Mouse (Mus musculus): ENCODE measurements around the gene Stk25.

The Stk25 gene

DNA sequence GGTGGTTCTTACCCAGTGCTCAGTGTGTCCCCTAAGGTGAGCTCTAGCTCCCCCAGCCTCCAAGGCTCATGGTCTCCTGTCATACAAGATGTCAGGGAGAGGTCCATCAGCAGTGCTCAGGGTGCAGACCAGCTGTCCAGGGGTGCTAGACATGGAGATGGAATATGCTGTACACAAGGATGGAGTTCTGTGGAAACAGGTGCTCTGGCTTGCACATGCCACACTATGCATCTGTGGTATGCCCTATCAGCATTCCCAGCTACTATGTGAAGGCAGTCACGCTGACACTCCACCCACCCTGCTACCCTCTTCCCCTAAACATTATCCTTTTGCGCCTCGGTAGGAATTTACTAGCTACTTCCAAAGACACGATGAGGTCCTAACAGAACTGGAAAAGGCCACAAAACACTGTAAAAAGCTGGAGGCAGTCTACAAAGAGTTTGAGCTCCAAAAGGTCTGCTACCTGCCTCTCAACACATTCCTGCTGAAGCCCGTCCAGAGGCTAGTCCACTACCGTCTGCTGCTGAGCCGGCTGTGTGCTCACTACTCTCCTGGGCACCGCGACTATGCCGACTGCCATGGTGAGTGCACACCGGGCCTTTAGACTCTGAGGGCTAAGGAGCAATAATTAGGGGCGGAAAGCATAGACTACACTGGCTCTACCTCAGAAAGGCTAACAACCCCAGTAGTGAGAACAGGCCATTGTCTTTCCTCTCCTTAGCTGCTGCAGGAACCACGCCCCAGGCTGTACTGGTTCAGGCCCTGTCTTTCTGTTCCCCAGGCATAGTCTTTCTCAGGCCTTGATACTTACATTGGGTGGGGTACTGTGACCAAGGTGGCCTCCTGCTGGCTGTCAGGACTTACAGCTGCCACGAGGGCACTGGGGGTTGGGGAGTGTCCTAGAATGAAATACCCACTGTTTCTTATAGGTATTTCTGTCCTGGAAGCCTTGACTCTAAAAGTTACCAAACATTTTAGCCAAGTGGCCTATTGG lies 51.1 kb downstream of the Stk25 start:
- DNase-seq, result no peak

DNA sequence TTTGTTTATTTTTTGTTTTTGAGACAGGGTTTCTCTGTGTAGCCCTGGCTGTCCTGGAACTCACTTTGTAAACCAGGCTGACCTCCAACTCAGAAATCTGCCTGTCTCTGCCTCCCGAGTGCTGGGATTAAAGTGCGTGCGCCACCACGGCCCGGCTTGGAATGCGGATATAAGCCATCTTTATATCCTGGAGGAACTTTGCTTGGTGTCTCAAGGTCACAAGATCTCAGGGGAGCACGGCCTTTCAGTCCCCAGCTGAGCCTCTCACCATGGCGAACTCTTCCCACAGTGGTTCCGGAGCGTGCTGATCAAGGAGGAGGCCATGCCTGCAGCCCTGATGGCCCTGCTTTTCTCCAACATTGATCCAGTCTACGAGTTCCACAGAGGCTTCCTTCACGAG lies 54.5 kb downstream of the Stk25 start:
- no peak for DNase-seq

DNA sequence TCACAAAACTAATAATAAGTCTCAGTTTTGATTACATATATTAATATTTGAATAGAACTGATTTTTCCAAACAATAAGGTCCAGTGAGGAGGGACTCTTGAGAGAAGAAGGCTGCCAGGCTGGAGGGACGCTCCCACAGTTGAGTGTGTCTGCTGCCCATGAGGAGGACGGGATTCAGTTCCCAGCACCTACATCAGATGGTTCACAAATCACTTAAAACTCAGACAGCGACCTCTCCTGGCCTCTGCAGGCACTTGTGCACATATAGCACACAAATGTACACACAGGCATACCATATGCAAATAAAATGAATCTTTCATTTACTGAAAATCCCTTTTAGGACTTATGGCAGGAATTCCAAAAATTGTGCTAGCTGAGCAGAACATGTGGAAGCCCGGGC lies 55.5 kb downstream of the Stk25 start:
- DNase-seq, result no peak

DNA sequence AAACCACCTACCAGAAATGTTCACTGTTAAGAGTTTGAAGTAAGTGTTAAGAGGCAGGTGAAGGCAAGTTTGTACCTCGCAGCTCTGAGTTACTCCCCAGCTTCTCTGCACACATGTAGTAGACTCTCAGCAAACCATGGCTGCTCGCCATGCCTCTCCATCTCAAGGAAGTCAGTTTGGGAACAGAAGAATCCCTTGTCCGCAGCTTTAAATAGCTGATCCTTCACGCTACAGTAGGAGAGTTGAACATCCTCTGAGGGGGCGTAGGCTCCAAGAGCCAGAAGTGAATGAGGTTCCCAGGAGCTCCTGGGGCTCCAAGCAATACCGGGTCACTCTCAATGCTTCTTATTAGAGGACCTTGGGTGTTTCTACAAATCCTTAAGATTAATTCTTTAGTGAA lies 62.5 kb downstream of the Stk25 start:
- DNase-seq, result no peak

DNA sequence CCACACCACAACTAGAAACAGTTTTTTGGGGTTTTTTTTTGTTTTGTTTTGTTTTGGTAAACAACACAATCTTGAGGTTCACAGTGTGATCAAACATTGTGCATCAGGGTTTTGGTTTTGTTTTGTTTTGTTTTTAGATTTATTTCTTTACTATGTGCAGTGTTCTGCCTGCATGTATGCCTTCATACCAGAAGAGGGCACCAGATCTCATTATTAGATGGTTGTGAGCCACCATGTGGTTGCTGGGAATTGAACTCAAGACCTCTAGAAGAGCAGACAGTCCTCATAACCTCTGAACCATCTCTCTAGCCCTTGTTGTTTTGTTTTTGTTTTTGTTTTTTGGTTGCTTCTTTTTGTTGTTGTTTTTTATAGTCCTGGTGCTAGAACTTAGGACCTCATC lies 64.5 kb downstream of the Stk25 start:
- DNase-seq, result no peak

DNA sequence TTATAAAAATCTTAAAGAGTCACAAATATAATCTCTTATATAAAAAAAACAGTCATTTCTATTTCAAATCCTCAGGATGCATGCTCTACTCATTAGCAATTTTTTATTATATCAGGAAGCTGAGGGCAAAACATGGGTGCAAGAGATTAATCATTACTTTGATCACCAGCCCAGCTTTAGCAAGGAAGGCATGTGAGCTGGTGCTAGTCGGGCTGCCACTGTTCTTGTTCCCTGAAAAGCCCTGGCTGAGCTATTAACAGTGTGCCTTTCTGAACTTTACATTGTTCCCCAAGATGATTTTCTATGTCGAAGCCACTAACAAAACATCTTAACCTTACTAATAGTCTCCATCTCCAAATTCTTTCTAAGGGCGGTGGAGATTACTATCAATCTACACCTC lies 70.1 kb downstream of the Stk25 start:
- DNase-seq, result no peak

DNA sequence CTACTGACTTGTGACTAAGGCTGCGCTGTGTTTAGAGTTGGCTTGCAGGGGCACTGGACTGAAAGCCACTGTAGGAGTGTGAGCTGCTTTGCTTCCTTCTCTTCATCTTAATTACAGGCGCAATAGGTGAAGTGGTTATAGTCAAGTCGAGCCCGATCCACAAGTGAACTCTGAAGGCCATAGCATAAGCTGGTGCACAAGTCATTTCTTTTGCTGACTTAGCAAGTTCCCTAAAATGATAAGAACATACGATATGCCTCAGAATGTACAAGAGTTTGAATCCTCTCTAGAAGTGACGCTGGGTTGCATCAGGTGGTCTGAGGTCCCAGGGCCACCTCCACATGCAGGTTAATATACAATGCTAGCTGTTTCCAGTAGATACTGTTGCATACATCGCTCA lies 76.9 kb downstream of the Stk25 start:
- no peak for DNase-seq

GRCm38 (mm10) chr1:93577861-93578260 lies 80.6 kb downstream of the Stk25 start:
- DNase-seq, result no peak

GRCm38 (mm10) chr1:93577066-93577465 lies 81.4 kb downstream of the Stk25 start:
- no peak for DNase-seq

Data from lung, postnatal 10 days (tissue).